Mouse (Mus musculus): ENCODE results near the gene Kcnab3.
"Not testable (repeated sequence)": the region's sequence is repeated elsewhere in the genome, so short reads cannot be mapped to it uniquely, and the experiment has no call there.

Kcnab3 gene

DNA sequence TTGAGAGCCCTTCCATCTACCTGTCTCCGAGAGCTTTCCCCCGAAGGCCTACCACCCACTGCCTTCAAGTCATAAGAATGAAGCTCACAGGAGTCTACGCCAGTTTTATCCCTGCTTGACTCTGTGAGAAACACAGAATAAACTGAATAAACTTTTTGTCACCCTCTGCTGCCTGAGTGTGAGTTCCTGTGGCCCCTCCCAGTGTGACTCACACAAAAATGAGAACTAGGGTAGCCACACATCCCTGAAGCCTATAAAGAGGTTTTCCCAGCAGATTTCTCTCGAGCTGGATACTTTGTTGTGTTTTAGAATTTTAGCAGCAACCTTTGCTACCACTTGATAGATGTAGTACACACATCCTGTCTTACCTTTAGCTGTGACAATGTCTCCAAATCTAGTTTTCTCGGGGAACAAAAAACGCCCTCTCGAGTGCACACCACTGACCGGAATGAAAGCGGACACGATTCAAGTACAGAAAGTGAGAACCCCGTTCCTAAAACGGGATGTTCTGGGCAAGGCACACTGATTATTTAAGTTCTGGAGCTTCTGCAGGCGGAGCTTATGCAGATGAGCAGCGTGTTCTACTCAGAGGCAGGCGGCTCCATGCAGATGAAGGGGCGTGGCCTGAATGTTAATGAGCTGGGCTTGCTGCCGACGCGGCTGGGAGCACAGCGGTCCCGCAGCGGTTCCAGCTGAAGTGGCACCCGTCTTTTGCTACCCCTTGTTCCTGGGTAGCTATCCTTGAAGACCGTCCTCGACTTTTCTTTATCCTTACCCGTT is at the start of gene Kcnab3:
Gene Kcnab3 (plus strand): TSS at position 631 of the 780 bp plus-strand sequence.
- peak; percentile 88 to 91 for DNase-seq (ENCODE audit: low spot score in 2 of 2)

DNA sequence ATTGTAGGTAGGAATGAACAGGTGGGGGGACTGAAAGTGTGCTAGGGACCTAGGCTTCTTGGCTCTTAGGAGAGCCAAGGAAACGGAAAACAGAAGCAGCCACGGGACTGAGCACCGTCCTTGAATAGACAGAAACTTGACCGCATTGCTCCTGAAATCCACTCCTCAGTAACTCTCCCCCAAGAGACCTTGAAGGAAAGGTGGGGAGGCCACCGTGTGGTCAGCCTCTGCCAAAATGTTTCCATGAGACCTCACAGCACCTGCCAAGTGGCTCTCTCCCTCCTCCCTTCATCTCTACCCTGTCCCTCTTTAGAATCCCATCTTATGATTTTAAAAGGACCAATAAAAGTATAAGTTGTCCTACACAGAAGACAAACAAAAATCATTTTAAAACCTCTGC is 48.8 kb upstream of the Kcnab3 start:
- no peak for DNase-seq (ENCODE audit: low spot score in 2 of 2)

DNA sequence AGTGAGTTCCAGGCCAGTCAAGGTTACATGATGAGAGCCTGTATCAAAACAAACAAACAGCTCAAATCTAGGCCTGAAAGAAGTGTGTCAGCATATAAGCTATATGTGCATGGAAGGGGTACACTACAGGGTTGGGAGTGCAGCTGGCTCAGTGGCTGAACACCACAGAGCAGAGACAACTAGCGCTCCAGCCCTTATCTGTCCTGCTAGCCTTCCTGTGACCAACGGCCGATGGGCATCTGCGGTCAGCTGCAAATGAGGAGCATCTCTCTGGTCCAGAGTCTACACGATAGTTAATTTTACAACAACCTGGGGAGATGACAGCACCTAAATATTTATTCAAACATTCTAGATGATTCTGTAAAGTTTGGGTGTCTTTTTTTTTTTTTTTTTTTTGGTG is 34.9 kb upstream of the Kcnab3 start:
- no peak for DNase-seq (ENCODE audit: low spot score in 2 of 2)

DNA sequence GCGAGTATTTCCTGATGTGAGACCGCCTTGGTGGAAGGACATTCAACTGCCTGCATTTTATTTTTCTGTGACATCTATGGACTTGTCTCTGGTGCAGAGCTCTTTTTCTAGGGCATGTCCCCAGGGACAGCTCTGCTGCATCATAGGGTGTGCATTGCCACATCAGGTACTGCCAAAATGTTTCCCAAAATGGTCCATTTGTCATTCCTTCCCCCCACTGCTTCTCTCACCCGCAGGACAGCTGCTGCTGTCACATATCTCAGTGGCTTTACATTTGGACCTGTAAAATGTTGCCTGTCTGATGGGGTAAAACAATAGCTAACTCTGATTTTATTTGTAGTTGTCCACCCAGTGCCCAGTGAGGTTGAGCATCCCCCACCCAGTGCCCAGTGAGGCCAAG is 30.8 kb upstream of the Kcnab3 start:
- DNase-seq (ENCODE audit: low spot score in 2 of 2): no peak

DNA sequence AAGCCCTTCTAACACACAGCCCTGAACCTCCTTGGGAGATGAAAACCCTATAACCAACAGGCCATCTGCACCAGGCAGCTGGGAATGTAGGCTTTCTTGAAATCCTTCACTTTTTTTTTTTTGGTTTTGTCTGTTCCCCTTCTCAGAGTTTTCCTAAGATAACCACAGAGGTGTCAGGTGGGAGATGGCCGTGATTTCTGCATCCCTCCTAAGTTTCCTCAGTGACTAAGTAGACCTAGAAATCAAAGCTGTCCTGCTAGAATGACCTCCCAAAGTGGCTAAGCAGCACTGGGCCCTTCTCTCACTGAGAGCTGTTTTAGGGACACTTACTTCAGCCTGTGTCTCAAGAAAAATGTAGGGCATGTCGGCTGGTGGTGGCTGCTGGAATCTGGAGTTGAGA is 28.3 kb upstream of the Kcnab3 start:
- no peak for DNase-seq (ENCODE audit: low spot score in 2 of 2)

DNA sequence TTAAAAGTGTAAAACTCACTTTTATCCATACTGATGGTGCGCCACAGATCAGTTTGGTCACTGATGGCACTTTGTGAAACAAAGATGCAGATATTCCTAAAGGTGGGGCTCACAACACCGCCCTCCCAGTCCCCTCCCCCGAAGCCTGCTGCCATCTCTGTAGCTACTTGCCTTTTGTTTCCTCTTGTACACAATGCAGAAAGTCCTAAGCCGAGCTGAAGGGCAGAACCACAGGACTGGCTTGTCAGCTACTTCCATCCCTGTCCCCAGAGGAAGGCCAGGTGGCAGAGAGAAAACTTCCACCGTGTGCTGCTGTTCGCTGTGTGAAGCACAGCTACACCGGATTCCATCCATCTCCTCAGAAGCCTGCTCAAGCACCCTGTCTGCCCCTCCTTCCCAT is 27.8 kb upstream of the Kcnab3 start:
- no peak for DNase-seq (ENCODE audit: low spot score in 2 of 2)

DNA sequence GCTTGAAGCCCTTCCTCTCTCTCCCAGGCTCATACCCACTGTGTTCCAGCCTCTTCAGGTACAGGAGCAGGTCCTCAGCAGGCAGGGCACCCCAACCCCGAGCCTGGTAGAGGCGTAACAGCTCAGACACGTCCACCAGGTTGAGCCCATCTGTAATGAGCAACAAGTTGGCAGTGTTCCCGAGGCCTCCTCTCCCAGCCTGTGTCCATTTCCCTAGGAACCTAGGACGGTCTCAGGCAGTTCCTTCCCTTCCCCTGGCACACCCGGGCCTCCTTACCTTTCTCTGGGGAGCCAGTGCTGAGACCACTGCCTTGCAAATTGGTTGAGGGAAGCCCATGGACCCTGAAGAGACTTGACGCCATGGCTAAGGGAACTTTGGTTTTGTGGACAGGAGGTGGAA is 23.2 kb upstream of the Kcnab3 start:
- DNase-seq (ENCODE audit: low spot score in 2 of 2): no peak

DNA sequence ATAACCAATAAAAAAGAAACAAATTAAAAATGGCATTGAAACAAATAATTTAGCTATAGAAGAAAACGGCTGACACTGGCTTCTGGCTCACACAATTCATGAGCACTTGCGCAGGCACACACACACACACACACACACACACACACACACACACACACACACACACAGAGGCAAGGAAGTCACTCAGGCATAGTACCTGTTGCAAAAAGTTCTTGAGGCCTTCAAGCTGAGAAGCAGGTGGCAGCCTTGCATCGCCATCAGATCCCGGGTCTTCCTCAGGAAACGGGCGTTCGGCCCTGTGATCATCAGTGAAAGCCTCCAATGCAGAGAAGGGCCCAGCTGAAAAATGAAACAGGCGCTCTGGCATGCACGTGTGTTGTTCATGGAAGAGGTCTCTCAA is 20.8 kb upstream of the Kcnab3 start:
- peak in 1 of 2 experiments; percentile 23 for DNase-seq (ENCODE audit: low spot score in 2 of 2)

DNA sequence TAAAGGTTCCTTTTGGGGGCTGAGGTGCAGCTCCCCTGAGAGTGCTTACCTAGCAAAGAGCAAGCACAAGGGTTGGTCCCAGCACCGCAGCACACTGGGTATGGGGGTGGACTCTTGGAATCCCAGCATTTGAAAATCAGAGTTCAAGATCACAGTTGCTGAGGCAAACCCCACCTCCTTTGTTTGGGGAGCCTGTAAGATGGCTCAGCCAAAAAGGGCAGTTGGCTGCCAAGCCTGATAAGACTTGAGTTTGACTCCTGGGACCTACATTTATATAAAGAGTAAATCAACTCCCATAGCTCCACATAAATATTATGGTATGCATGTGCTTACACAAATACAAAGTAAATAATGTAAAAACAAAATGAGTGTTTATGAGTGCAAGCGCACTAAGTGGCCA is 20.0 kb upstream of the Kcnab3 start:
- no peak for DNase-seq (ENCODE audit: low spot score in 2 of 2)

DNA sequence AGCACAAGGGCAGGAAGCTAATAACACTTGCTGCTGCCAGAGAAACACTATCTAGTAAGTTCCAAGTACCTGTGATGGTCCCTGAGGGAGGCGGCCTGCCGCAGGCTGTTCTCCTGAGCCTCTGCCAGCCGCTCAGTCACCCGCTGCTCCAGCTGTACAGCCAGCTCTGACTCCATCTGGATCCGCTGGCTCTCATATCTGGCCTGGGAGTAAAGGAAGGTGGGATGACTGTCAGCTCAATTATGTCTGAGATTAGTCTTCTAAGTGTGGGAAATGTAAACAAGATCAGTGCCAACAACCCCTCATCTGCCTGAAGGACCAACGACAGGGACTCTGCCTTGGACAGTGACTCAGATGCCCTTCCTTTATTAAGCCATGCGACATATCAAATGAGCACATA is 14.8 kb upstream of the Kcnab3 start:
- no peak for DNase-seq (ENCODE audit: low spot score in 2 of 2)

DNA sequence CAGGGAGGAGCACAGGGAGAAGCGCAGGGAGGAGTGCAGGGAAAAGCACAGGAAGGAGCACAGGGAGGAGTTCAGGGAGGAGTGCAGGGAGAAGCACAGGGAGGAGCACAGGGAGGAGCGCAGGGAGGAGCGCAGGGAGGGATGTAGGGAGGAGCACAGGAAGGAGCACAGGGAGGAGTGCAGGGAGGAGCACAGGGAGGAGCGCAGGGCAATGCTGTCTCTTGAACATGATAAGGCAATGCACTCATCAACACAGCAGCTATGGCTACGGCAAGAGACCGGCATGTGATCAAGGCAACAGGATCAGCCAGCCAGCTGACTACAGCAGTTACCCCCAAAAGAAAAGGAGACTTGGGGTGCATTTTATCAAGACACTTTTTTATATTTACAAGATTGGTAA is 9.7 kb upstream of the Kcnab3 start:
- no peak for DNase-seq (ENCODE audit: low spot score in 2 of 2)

DNA sequence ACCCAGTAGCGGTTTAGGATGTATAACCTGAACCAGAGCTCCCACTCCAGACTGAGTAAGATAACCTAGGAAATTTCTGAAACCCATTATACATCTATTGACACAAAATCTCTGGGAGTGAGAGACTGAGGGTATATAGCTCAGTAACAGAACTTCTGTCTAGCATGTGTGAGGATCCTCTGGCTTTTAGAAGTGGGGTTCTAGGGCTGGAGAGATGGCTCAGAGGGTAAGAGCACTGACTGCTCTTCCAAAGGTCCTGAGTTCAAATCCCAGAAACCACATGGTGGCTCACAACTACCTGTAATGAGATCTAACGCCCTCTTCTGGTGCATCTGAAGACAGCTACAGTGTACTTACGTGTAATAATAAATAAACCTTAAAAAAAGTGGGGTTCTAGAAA is 8.1 kb upstream of the Kcnab3 start:
- not testable (repeated sequence) for DNase-seq (ENCODE audit: low spot score in 2 of 2)

DNA sequence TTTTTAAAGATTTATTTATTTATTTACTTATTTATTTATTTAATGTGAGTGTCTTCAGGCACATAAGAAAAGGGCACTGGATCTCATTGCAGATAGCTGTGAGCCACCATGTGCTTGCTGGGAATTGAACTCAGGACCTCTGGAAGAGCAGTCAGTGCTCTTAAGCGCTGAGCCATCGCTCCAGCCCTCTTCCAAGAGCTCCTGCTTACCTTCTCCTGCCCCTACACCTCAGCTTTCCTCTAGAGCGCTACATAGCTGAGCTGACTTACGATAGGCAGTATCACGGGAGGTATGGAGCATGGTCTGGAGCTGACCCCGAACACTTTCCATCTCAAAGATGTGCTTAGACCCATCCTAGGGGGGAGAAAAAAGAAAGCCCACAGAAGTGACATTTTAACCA is 4.5 kb upstream of the Kcnab3 start:
- no peak for DNase-seq (ENCODE audit: low spot score in 2 of 2)

DNA sequence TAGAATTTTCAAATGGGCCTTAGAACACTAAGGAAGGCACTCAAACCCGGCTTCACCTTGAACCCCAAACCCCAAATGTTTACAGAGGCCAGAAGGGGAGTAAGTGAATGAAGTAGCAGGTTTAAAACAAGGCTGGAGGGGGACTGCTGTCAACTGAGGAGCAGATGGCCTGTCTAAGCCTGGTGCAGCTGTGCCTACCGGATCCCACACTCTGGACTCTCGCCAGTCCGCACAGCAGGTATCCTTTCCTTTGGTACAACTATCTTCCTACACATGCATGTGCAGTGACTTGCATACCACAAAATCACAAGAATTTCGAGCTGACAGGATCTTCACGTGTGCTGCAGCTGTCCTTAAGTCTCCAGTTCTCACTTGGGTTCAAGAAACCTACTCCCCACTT is 4.0 kb upstream of the Kcnab3 start:
- DNase-seq (ENCODE audit: low spot score in 2 of 2): no peak

DNA sequence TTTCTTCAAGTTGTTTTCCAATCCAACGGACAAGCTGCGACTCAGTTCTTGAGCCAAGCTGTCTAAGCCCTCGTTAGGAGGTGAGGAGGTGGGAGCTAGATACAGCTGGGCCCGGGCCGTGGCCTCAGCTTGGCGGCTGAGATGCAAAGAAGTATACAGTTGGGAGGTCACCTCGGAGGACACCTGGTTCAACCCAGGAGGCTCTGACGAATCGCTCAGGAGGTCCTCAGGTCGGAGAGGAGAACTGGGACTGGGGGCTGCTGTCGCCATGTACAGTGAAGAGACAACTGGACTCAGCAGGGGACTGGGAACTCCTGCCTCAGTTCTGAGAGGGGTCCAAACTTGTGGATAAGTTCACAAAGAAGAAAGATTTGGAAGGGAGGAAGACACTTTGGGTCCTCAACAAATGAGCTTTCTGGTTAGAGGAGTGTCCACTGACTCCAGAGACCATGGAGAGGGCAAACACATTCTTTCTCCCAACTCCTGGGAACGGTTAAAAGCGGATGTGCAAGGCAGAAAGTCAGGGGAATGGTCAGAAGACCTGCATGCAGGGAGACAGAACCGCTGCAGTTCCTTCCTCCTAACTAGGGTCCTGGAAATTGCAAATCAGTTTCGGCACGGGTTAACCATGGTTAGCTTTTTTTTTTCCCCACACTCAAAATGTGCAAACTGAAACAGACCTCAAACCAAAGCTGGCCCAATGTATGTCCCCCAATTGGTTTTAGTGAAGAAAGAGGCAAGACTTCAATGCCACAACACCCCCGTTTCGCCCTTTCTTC is 3.2 kb upstream of the Kcnab3 start:
- DNase-seq (ENCODE audit: low spot score in 2 of 2): no peak

DNA sequence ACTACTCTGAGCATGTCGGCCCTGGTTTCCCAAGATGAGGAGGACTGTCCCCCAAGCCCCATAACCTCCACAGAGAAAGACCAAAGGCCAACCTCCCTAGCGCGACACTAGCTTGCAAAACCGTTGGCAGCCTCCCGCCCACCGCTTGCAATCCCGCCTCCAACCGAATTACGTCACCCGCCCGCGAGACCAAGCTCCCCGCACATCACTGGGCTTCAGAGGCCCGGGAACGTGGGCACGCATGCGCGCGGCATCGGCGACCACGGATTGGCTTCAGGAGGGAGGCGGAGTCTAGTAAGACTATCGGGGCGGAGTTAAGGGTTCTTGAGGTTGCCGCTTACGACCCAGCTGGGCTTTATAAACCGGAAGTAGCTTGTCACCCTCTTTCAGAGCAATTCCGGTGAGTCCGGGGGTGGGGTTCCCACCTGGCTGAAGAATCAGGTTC is 2.4 kb upstream of the Kcnab3 start, which contains the start of the genes Cntrob and Trappc1:
Gene Cntrob (minus strand): TSS at position 109 of the 445 bp plus-strand sequence.
Gene Trappc1 (plus strand): TSS at position 314 of the 445 bp plus-strand sequence.
- peak; percentile 99 to 100 for DNase-seq (ENCODE audit: low spot score in 2 of 2)

DNA sequence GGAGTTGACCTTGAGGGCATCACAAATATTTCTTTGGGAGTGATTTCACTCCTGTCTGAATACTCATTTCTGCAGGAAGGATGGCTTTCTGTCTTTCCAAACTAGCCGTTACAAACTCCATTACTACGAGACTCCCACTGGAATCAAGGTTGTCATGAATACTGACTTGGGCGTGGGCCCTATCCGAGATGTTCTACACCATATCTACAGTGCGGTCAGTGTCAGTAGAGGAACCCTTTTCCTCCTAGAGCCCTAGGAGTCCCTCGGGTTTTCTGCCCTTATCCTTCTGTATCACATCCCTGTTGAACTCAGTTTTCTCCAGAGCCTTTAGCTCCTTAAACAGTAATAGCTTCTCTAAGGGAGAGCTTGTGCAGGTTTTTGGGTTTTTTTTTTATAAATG is 1.3 kb upstream of the Kcnab3 start:
- no peak for DNase-seq (ENCODE audit: low spot score in 2 of 2)

DNA sequence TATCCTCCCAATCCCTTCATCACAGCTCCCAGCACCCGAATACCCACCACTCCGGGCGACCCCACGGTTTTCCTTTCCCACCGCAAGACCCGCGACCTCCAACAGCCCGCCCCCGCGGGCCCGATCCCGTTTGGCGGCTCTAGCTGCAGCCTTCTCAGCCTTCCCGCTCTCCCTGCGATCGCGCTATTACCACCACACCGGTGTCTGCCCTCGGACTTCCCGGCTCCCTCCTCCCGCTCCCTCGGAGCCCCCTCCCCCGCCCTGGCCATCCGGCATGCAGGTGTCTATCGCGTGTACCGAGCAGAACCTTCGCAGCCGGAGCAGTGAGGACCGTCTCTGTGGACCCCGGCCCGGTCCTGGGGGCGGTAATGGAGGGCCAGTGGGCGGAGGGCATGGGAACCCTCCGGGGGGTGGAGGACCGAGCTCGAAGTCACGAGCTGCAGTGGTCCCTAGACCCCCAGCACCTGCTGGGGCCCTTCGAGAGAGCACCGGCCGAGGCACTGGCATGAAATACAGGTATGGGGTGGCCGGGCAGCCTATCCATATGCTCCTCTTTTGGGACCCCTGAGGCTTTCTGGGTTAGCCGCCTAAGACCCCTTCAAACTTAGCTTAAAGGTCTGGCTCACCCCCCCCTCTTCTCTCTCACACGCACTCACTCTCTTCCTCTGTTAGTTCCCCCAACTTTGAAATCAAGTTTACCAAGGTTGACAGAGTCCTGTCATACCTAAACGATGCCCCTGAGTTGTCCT is 524 bp downstream of the Kcnab3 start:
- peak; percentile 25 to 71 for DNase-seq (ENCODE audit: low spot score in 2 of 2)

DNA sequence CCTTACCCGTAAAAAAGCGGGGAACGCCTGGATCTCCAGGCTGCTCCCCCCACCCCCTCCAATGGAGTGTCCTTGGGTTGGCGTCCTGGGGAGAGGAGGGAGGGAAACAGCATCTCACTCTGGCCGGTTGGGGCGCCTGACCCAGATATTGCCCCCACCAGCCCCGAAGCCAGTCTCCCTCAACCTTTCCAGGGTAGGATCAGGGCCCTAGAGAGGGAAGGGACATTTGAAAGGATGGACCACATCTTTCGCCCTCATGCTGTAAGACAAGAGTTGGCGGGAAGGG is 1.0 kb downstream of the Kcnab3 start:
- no peak for DNase-seq (ENCODE audit: low spot score in 2 of 2)

DNA sequence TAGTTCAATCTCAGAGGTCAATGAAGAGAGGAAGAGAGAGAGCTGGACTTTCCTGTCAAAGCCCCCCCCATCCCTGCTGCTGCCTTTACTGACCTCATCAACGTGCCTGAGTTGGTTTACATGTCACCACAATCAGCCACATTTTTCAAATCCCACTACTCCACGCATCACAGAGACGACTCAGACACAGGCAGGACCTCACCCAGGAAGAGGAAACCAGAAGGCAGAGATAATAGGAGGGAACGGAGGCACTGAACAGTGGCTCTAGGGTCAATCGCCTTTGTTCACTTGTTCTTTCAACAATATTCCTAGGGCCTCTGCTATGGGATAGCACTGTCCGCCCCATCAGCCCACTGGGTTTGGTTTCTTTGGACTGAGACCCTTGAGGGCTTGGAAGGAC is 1.6 kb downstream of the Kcnab3 start:
- DNase-seq (ENCODE audit: low spot score in 2 of 2): no peak

DNA sequence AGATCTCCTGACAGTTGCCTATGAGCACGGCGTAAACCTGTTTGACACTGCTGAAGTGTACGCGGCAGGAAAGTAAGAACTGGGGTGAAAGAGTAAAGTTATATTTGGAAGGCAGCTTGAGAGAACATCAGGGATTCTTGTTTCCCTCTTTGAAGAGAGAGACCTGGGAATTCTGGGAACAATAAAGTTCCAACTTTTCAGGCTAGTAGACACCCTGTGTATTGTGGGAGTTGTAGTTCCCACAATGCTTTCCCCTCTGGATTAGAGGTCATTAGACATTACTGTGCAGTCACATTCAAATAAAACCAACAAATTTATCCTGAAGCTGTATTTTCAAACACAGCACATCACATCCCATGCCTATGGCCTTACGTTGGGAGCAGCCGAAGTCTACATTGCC is 2.5 kb downstream of the Kcnab3 start:
- DNase-seq (ENCODE audit: low spot score in 2 of 2): no peak

DNA sequence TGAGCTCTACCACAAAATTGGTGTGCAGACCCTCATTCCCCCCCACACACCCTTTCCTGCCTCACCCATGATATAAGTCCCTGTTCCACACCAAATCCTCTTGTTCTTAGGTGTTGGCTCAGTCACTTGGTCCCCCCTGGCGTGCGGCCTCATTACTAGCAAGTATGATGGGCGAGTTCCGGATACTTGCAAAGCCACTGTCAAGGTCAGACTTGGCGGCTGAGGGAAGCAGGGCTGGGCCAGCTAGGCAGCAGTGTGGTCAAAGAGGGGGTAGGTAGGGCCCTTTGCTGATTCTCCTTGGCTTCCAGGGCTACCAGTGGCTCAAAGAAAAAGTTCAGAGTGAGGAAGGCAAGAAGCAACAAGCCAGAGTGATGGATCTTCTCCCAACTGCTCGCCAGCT is 5.1 kb downstream of the Kcnab3 start:
- no peak for DNase-seq (ENCODE audit: low spot score in 2 of 2)
